Mouse (Mus musculus) lung, adult 2 months (tissue): ENCODE results near the gene Duoxa2. TPM values are rescaled to one million over a fixed set of nuclear protein-coding genes. Genes with fewer than 3 reads are reported as not detected.

Experiments
- DNase-seq: peaks from one replicate; pipeline ENCODE4 v3.0.0; 2022
- H3K4me1 ChIP-seq: fragments of 200-500 bp; 2 replicates; pipeline ENCODE4 v1.6.1; 2011; ENCODE audit warnings: low read length; ENCODE audit not compliant: control insufficient read depth, insufficient read depth
- H3K4me3 ChIP-seq: fragments of 200-500 bp; replicated peaks from 2 replicates; pipeline ENCODE3; 2011; ENCODE audit warnings: low read depth, mild to moderate bottlenecking, control low read depth, low read length; ENCODE audit errors: extremely low read depth
- CTCF ChIP-seq: fragments of 200-500 bp; IDR thresholded peaks from 2 replicates; pipeline ENCODE4 v1.5.1; 2011; ENCODE audit warnings: mild to moderate bottlenecking, low read length, control low read depth; ENCODE audit not compliant: insufficient read depth
- POLR2A ChIP-seq: fragments of 200-500 bp; IDR thresholded peaks from 2 replicates; pipeline ENCODE4 v1.6.1; 2011; ENCODE audit warnings: low read depth, mild to moderate bottlenecking, control low read depth, low read length, borderline replicate concordance; ENCODE audit errors: extremely low read depth
- WGBS: fragments of 180-500 bp; shearing (Covaris S2); methylation state at CpG from one replicate; pipeline ENCODE4 v1.1.7; 2018; 5-methylcytosine and 5-hydroxymethylcytosine counted together
- polyA plus RNA-seq: library from polyadenylated mRNA; depleted of rRNA; stranded (reverse); fragments of >200 nt; gene quantifications from 2 replicates; pipeline ENCODE4 v1.2.3, GENCODE M21; 2012

Gene Duoxa2
- polyA plus RNA-seq, 1 experiment: 0.50 TPM

DNA sequence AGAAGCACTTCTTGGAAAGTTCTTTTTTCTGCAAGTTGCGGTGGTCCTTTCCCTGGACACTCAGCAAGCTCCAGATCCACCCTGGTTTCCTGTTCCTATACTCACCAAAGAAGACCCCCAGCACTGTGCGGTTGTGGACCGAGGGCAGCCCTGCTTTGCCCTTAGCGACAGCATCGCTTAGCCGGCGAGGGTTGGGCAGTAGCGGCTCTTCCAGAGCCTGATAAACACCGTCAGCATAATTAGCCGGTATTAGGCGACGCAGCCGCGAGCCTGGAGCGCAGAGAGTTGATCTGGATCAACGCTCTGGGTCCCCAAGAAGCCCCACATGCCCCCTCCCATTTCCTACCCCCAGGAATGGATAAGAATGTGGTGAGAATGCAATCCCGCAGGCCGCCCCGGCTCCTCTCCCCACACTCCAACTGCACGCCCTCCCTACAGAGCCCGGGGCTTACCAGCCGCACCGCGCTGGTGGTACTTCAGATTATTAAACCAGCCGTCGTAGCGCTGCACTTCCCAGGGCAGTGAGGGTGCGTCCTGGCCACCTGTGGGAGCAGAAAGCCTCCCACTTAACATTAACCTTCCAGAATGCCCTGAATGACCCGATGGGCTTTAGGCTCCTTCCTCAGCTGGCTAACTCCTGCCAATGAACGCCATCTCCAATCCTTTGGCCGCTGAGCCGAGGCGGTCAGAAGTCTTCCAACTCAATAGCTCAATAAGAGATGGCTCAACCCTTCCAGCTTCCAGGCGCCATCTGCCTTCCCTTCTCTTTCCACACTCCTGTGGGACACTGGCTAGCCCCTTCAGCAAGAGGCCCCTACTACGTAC lies 1.2 kb upstream of the Duoxa2 start:
- WGBS: 3% methylated on average over 35 of the region's 35 CpGs
- Histone ChIP-seq H3K4me1 (peaks cover 13% of the 10 kb centered on the region), H3K4me3 (no peak overlapping the region)
- TF ChIP-seq POLR2A (no peak), CTCF (no peak)
- DNase-seq: no peak

DNA sequence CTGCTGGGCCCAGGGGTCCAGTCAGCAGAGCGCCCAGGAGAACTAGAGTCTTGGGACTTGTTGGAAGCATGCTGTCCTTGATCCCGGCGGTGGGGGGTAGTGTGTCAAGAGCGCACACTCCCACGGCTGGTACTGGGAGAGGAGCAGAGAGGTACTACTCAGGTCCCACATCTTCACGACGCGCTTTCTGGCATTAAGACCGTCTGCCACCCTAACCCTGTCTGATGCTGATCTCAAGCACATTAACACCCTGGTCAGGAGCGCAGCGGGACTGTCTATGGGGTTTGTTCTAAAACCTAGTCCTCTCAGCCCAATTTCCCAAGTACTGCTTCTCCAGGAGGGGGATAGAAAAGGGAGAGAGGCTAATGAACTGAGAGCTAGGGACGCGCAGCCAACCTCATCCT lies 602 bp upstream of the Duoxa2 start, which contains the start of gene Duox2:
Gene Duox2, minus strand, starts transcription at position 354 of the 404 bp plus-strand sequence.
- TF ChIP-seq CTCF (no peak), POLR2A (no peak)
- 4% methylated on average over 13 of the region's 13 CpGs for WGBS
- Histone ChIP-seq H3K4me1 (peaks cover 13% of the 10 kb centered on the region), H3K4me3 (peak within 1 kb of the TSS; percentile 10)
- DNase-seq: no peak

GRCm38 (mm10) chr2:122299911-122300655 lies 1.4 kb downstream of the Duoxa2 start:
- Histone ChIP-seq H3K4me1 (peaks cover 13% of the 10 kb centered on the region), H3K4me3 (no peak overlapping the region)
- TF ChIP-seq POLR2A: no peak
- no peak for TF ChIP-seq CTCF
- no peak for DNase-seq
- WGBS: 25% methylated on average over 14 of the region's 14 CpGs

DNA sequence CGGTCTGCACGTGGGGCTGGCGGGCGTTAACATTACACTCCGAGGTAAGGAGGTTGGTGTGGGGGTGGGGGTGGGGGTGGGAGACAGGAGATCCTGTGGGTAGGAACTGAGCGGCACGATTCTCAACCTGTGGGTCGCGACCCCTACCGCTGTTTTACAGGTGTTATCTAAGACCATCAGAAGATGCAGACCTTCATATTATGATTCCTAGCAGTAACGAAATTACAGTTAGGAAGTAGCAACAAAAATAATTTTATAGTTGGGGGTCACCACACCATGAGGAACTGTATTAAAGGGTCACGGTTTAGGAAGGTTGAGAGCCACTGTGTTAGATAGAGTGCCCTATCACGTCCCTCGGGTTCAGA lies 1.9 kb downstream of the Duoxa2 start:
- 12% methylated on average over 14 of the region's 14 CpGs for WGBS
- TF ChIP-seq CTCF (no peak), POLR2A (no peak)
- no peak for DNase-seq
- H3K4me1 ChIP-seq: peaks cover 13% of the 10 kb centered on the region
- no peak overlapping the region for H3K4me3 ChIP-seq

- 2% methylated on average over 48 of the region's 48 CpGs for WGBS
- H3K4me3 ChIP-seq: peak overlapping the region; percentile 5
- DNase-seq: peak; percentile 17
- H3K4me1 ChIP-seq: peaks cover 13% of the 10 kb centered on the region
- TF ChIP-seq CTCF: no peak
- no peak for TF ChIP-seq POLR2A
These were observed 2.6 kb downstream of the Duoxa2 start for GRCm38 (mm10) chr2:122301081-122301920.

- no peak for TF ChIP-seq CTCF
- no peak for TF ChIP-seq POLR2A
- WGBS: 8% methylated on average over 23 of the region's 23 CpGs
These were observed 3.3 kb downstream of the Duoxa2 start for GRCm38 (mm10) chr2:122301921-122302573.

GRCm38 (mm10) chr2:122302574-122303241 lies 4.0 kb downstream of the Duoxa2 start:
- H3K4me1 ChIP-seq: peaks cover 13% of the 10 kb centered on the region
- peak; percentile 35 for DNase-seq
- WGBS: 9% methylated on average over 9 of the region's 9 CpGs
- no peak overlapping the region for H3K4me3 ChIP-seq
- no peak for TF ChIP-seq POLR2A
- peak; percentile 85 for TF ChIP-seq CTCF

More at GRCm38 (mm10) chr2:122301921-122302573, 3.3 kb downstream of the Duoxa2 start:
- no peak overlapping the region for H3K4me3 ChIP-seq
- peaks cover 13% of the 10 kb centered on the region for H3K4me1 ChIP-seq
- no peak for DNase-seq

DNA sequence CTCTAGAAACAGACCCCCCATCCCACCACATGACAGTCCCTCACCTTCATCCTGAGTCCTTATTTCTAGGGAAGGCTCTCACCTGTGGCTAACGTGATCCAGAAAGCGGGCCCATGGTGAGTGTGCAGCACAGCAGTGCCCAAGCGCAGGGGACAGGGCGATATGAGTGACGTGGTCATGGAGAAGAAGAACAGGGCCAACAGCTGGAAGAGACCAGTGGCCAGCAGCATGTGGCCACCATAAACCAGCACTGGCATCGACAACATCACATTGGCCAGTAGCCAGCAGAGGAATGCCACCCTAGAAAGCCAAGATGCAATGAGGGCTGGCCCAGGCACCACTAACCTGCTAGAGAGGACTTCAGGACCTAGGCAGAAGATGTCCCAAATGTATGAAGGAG lies 5.8 kb downstream of the Duoxa2 start:
- Histone ChIP-seq H3K4me3 (no peak overlapping the region), H3K4me1 (peaks cover 11% of the 10 kb centered on the region)
- 85% methylated on average over 6 of the region's 6 CpGs for WGBS
- DNase-seq: no peak
- TF ChIP-seq POLR2A (no peak), CTCF (no peak)
